Mouse (Mus musculus): ENCODE measurements around the gene Fam83g. TPM values are rescaled to one million over a fixed set of nuclear protein-coding genes. Genes with fewer than 3 reads are reported as not detected.

Gene Fam83g
- total and polyA plus RNA-seq, 2 experiments from 2014 or later, result 0.16 to 0.60 TPM

- Histone ChIP-seq H3K4me2 (ENCODE audit: low read depth, low read length, poor library complexity, severe bottlenecking) (no peak overlapping the region), H3K9me3 (ENCODE audit: low read length) (no peaks in the 10 kb centered on the region), H3K27ac (ENCODE audit: low read depth, low read length) (no peak overlapping the region), H3K4me3 (ENCODE audit: low read depth, low read length) (no peak overlapping the region), H3K27me3 (ENCODE audit: insufficient read depth, low read length) (no peaks in the 10 kb centered on the region), H3K4me1 (ENCODE audit: insufficient read depth, low read length) (no peaks in the 10 kb centered on the region), H3K9ac (replicated peaks; ENCODE audit: low read length, poor library complexity, severe bottlenecking) (no peak overlapping the region), H3K36me3 (ENCODE audit: insufficient read depth, low read length) (no peaks in the 10 kb centered on the region)
- ATAC-seq (ENCODE audit: low FRiP score), result no peak
- peak; percentile 37 for DNase-seq (ENCODE audit: low spot score)
- 84% methylated on average over 4 of the region's 4 CpGs for WGBS
- TF ChIP-seq CTCF (IDR thresholded peaks at IDR 0.05), result no peak
Observed at GRCm38 (mm10) chr11:61659011-61659858, 24.7 kb upstream of the Fam83g start.

- DNase-seq (ENCODE audit: low spot score) (no peak), ATAC-seq (ENCODE audit: low FRiP score) (no peak)
- no peaks in the 10 kb centered on the region for H3K4me1 ChIP-seq (ENCODE audit: insufficient read depth, low read length)
- H3K27me3 ChIP-seq (ENCODE audit: insufficient read depth, low read length), result no peaks in the 10 kb centered on the region
- no peak overlapping the region for H3K4me2 ChIP-seq (ENCODE audit: low read depth, low read length, poor library complexity, severe bottlenecking)
- no peak for TF ChIP-seq CTCF (IDR thresholded peaks at IDR 0.05)
- no peaks in the 10 kb centered on the region for H3K36me3 ChIP-seq (ENCODE audit: insufficient read depth, low read length)
- H3K9ac ChIP-seq (replicated peaks; ENCODE audit: low read length, poor library complexity, severe bottlenecking), result no peak overlapping the region
- no peaks in the 10 kb centered on the region for H3K9me3 ChIP-seq (ENCODE audit: low read length)
- 86% methylated on average over 8 of the region's 8 CpGs for WGBS
- H3K27ac ChIP-seq (ENCODE audit: low read depth, low read length), result no peak overlapping the region
- H3K4me3 ChIP-seq (ENCODE audit: low read depth, low read length), result no peak overlapping the region
Observed at GRCm38 (mm10) chr11:61660001-61660400, 23.9 kb upstream of the Fam83g start.

GRCm38 (mm10) chr11:61660806-61661392, 23.0 kb upstream of the Fam83g start:
- Histone ChIP-seq H3K27me3 (ENCODE audit: insufficient read depth, low read length) (no peaks in the 10 kb centered on the region), H3K36me3 (ENCODE audit: insufficient read depth, low read length) (no peaks in the 10 kb centered on the region), H3K9me3 (ENCODE audit: low read length) (no peaks in the 10 kb centered on the region), H3K4me3 (ENCODE audit: low read depth, low read length) (no peak overlapping the region), H3K4me1 (ENCODE audit: insufficient read depth, low read length) (no peaks in the 10 kb centered on the region), H3K9ac (replicated peaks; ENCODE audit: low read length, poor library complexity, severe bottlenecking) (no peak overlapping the region), H3K27ac (ENCODE audit: low read depth, low read length) (no peak overlapping the region), H3K4me2 (ENCODE audit: low read depth, low read length, poor library complexity, severe bottlenecking) (no peak overlapping the region)
- no peak for DNase-seq (ENCODE audit: low spot score)
- TF ChIP-seq CTCF (IDR thresholded peaks at IDR 0.05), result no peak
- no peak for ATAC-seq (ENCODE audit: low FRiP score)
- 74% methylated on average over 7 of the region's 7 CpGs for WGBS

- Histone ChIP-seq H3K36me3 (ENCODE audit: insufficient read depth, low read length) (no peaks in the 10 kb centered on the region), H3K27ac (ENCODE audit: low read depth, low read length) (no peak overlapping the region), H3K4me2 (ENCODE audit: low read depth, low read length, poor library complexity, severe bottlenecking) (no peak overlapping the region), H3K9ac (replicated peaks; ENCODE audit: low read length, poor library complexity, severe bottlenecking) (no peak overlapping the region), H3K27me3 (ENCODE audit: insufficient read depth, low read length) (no peaks in the 10 kb centered on the region), H3K4me1 (ENCODE audit: insufficient read depth, low read length) (no peaks in the 10 kb centered on the region), H3K9me3 (ENCODE audit: low read length) (no peaks in the 10 kb centered on the region), H3K4me3 (ENCODE audit: low read depth, low read length) (no peak overlapping the region)
- ATAC-seq (ENCODE audit: low FRiP score), result no peak
- TF ChIP-seq CTCF (IDR thresholded peaks at IDR 0.05), result no peak
- no peak for DNase-seq (ENCODE audit: low spot score)
- WGBS, result 90% methylated on average over 5 of the region's 5 CpGs
Observed at GRCm38 (mm10) chr11:61662189-61662588, 21.7 kb upstream of the Fam83g start.

- 82% methylated on average over 4 of the region's 4 CpGs for WGBS
- H3K4me3 ChIP-seq (ENCODE audit: low read depth, low read length), result no peak overlapping the region
- ATAC-seq (ENCODE audit: low FRiP score) (no peak), DNase-seq (ENCODE audit: low spot score) (no peak)
- H3K27me3 ChIP-seq (ENCODE audit: insufficient read depth, low read length), result no peaks in the 10 kb centered on the region
- H3K27ac ChIP-seq (ENCODE audit: low read depth, low read length), result no peak overlapping the region
- H3K4me1 ChIP-seq (ENCODE audit: insufficient read depth, low read length), result no peaks in the 10 kb centered on the region
- H3K9me3 ChIP-seq (ENCODE audit: low read length), result no peaks in the 10 kb centered on the region
- H3K36me3 ChIP-seq (ENCODE audit: insufficient read depth, low read length), result no peaks in the 10 kb centered on the region
- TF ChIP-seq CTCF (IDR thresholded peaks at IDR 0.05), result no peak
- no peak overlapping the region for H3K9ac ChIP-seq (replicated peaks; ENCODE audit: low read length, poor library complexity, severe bottlenecking)
- H3K4me2 ChIP-seq (ENCODE audit: low read depth, low read length, poor library complexity, severe bottlenecking), result no peak overlapping the region
Observed at GRCm38 (mm10) chr11:61665401-61665800, 18.5 kb upstream of the Fam83g start.

Measured in midbrain, postnatal 0 days (tissue).